Mouse (Mus musculus) midbrain, embryonic 12.5 days (tissue): ENCODE data around the gene Rnpepl1. TPM values are rescaled to one million over a fixed set of nuclear protein-coding genes. Genes with fewer than 3 reads are reported as not detected.

Source experiments
- ATAC-seq: fragments of 200-750 bp; cut with Nextera tagmentation; 2 replicates; pipeline ENCODE4 v1.8.0; 2017; ENCODE audit warnings: low read depth, moderate TSS enrichment, moderate library complexity; ENCODE audit not compliant: low FRiP score
- H3K27ac ChIP-seq: fragments of 300-500 bp; sonication (generic); replicated peaks from 2 replicates; pipeline ENCODE4 v1.5.1; 2016; ENCODE audit warnings: mild to moderate bottlenecking
- H3K27me3 ChIP-seq: fragments of 300-500 bp; sonication (generic); 2 replicates; pipeline ENCODE4 v1.6.1; 2016; ENCODE audit warnings: mild to moderate bottlenecking
- H3K36me3 ChIP-seq: fragments of 300-500 bp; sonication (generic); 2 replicates; pipeline ENCODE4 v1.6.1; 2016
- H3K4me1 ChIP-seq: fragments of 300-500 bp; sonication (generic); 2 replicates; pipeline ENCODE4 v1.6.1; 2016
- H3K4me2 ChIP-seq: fragments of 300-500 bp; sonication (generic); replicated peaks from 2 replicates; pipeline ENCODE4 v1.6.1; 2016; ENCODE audit warnings: mild to moderate bottlenecking, moderate library complexity
- H3K4me3 ChIP-seq: fragments of 300-500 bp; sonication (generic); 2 replicates; pipeline ENCODE4 v1.5.1; 2016; ENCODE audit warnings: mild to moderate bottlenecking
- H3K9ac ChIP-seq: fragments of 300-500 bp; sonication (generic); replicated peaks from 2 replicates; pipeline ENCODE4 v1.6.1; 2016; ENCODE audit warnings: mild to moderate bottlenecking, moderate library complexity
- H3K9me3 ChIP-seq: fragments of 300-500 bp; sonication (generic); 2 replicates; pipeline ENCODE4 v1.6.1; 2016; ENCODE audit warnings: mild to moderate bottlenecking
- WGBS: fragments of 180-500 bp; shearing (Covaris S2); methylation state at CpG from one replicate; pipeline ENCODE4 v1.1.7; 2016; 5-methylcytosine and 5-hydroxymethylcytosine counted together
- polyA plus RNA-seq: library from polyadenylated mRNA; unstranded; fragments of >200 nt; fragmentation: Nextera tagmentation; extraction: Ambion mirVana; gene quantifications from 2 replicates; pipeline ENCODE4 v1.2.1, GENCODE M21; 2016

Rnpepl1 gene
- polyA plus RNA-seq, 1 experiment from 2014 or later = 29.9 TPM

GRCm38 (mm10) chr1:92933611-92934010 lies 23.0 kb downstream of the Rnpepl1 start:
- 72% methylated on average over 4 of the region's 4 CpGs for WGBS
- Histone ChIP-seq H3K4me2 (peak overlapping the region; percentile 67), H3K36me3 (peaks cover 8% of the 10 kb centered on the region), H3K9ac (peak overlapping the region; percentile 85), H3K4me3 (peak overlapping the region; percentile 82), H3K4me1 (peaks cover 27% of the 10 kb centered on the region), H3K27me3 (peaks cover 15% of the 10 kb centered on the region; the same call in 1 of the 2 replicates), H3K9me3 (no peaks in the 10 kb centered on the region), H3K27ac (peak overlapping the region; percentile 97)
- ATAC-seq = no peak

GRCm38 (mm10) chr1:92934182-92934827 lies 23.7 kb downstream of the Rnpepl1 start, which contains the start of gene Capn10:
Gene Capn10 (plus strand): TSS chr1:92934376.
- H3K4me1 ChIP-seq = peaks cover 27% of the 10 kb centered on the region
- peak; percentile 100 for ATAC-seq
- H3K4me2 ChIP-seq = peak within 1 kb of the TSS; percentile 67
- H3K9ac ChIP-seq = peak within 1 kb of the TSS; percentile 85
- H3K9me3 ChIP-seq = no peaks in the 10 kb centered on the region
- peak within 1 kb of the TSS; percentile 82 for H3K4me3 ChIP-seq
- peaks cover 14% of the 10 kb centered on the region for H3K36me3 ChIP-seq
- peak within 1 kb of the TSS; percentile 97 for H3K27ac ChIP-seq
- H3K27me3 ChIP-seq = peaks cover 15% of the 10 kb centered on the region; the same call in 1 of the 2 replicates
- under 1% methylated on average over 45 of the region's 45 CpGs for WGBS

GRCm38 (mm10) chr1:92935054-92935962 lies 24.7 kb downstream of the Rnpepl1 start:
- Histone ChIP-seq H3K4me2 (peak overlapping the region; percentile 67), H3K4me3 (peak overlapping the region; percentile 82), H3K27me3 (peaks cover 5% of the 10 kb centered on the region; the same call in 1 of the 2 replicates), H3K4me1 (peaks cover 27% of the 10 kb centered on the region), H3K27ac (peak overlapping the region; percentile 97), H3K9ac (peak overlapping the region; percentile 85), H3K36me3 (peaks cover 24% of the 10 kb centered on the region), H3K9me3 (no peaks in the 10 kb centered on the region)
- ATAC-seq = no peak
- WGBS = 21% methylated on average over 10 of the region's 10 CpGs

- Histone ChIP-seq H3K9me3 (no peaks in the 10 kb centered on the region), H3K4me3 (peak overlapping the region; percentile 82), H3K9ac (peak overlapping the region; percentile 50), H3K36me3 (peaks cover 30% of the 10 kb centered on the region), H3K27ac (no peak overlapping the region), H3K4me1 (peaks cover 27% of the 10 kb centered on the region), H3K27me3 (peaks cover 5% of the 10 kb centered on the region; the same call in 1 of the 2 replicates), H3K4me2 (peak overlapping the region; percentile 67)
- WGBS = 51% methylated on average over 2 of the region's 2 CpGs
- no peak for ATAC-seq
Observed at GRCm38 (mm10) chr1:92935977-92936376, 25.4 kb downstream of the Rnpepl1 start.

- Histone ChIP-seq H3K9me3 (no peaks in the 10 kb centered on the region), H3K4me3 (peak overlapping the region; percentile 82; the same call in 1 of the 2 replicates), H3K4me1 (peaks cover 27% of the 10 kb centered on the region), H3K27me3 (peaks cover 5% of the 10 kb centered on the region; the same call in 1 of the 2 replicates), H3K4me2 (peak overlapping the region; percentile 67), H3K27ac (no peak overlapping the region), H3K36me3 (peaks cover 33% of the 10 kb centered on the region), H3K9ac (0 out of 2 replicates have a peak overlapping the region, but pooled peaks have one; percentile 12)
- no peak for ATAC-seq
- WGBS = 80% methylated on average over 3 of the region's 3 CpGs
Observed at GRCm38 (mm10) chr1:92936467-92936866, 25.9 kb downstream of the Rnpepl1 start.

- Histone ChIP-seq H3K36me3 (peaks cover 46% of the 10 kb centered on the region), H3K9me3 (no peaks in the 10 kb centered on the region)
- no peak for ATAC-seq
Observed at GRCm38 (mm10) chr1:92937797-92938196, 27.2 kb downstream of the Rnpepl1 start.

GRCm38 (mm10) chr1:92939746-92940145 lies 29.2 kb downstream of the Rnpepl1 start:
- H3K9ac ChIP-seq = no peak overlapping the region
- no peaks in the 10 kb centered on the region for H3K27me3 ChIP-seq
- peaks cover 66% of the 10 kb centered on the region for H3K36me3 ChIP-seq
- no peak for ATAC-seq
- 97% methylated on average over 4 of the region's 4 CpGs for WGBS
- H3K4me1 ChIP-seq = peaks cover 23% of the 10 kb centered on the region
- H3K27ac ChIP-seq = no peak overlapping the region
- no peaks in the 10 kb centered on the region for H3K9me3 ChIP-seq
- no peak overlapping the region for H3K4me3 ChIP-seq
- no peak overlapping the region for H3K4me2 ChIP-seq

More at GRCm38 (mm10) chr1:92937797-92938196, 27.2 kb downstream of the Rnpepl1 start:
- no peaks in the 10 kb centered on the region for H3K27me3 ChIP-seq
- no peak overlapping the region for H3K4me2 ChIP-seq
- H3K4me3 ChIP-seq = no peak overlapping the region
- no peak overlapping the region for H3K9ac ChIP-seq
- peaks cover 27% of the 10 kb centered on the region for H3K4me1 ChIP-seq
- H3K27ac ChIP-seq = no peak overlapping the region
- WGBS = 90% methylated on average over 3 of the region's 3 CpGs

GRCm38 (mm10) chr1:92943219-92943989 lies 32.8 kb downstream of the Rnpepl1 start:
- no peak overlapping the region for H3K4me2 ChIP-seq
- H3K27ac ChIP-seq = no peak overlapping the region
- H3K4me1 ChIP-seq = no peaks in the 10 kb centered on the region
- H3K36me3 ChIP-seq = peaks cover 97% of the 10 kb centered on the region
- H3K4me3 ChIP-seq = no peak overlapping the region
- no peaks in the 10 kb centered on the region for H3K27me3 ChIP-seq
- no peaks in the 10 kb centered on the region for H3K9me3 ChIP-seq
- no peak overlapping the region for H3K9ac ChIP-seq
- WGBS = 93% methylated on average over 19 of the region's 19 CpGs
- no peak for ATAC-seq

GRCm38 (mm10) chr1:92947966-92948365 lies 37.4 kb downstream of the Rnpepl1 start:
- 98% methylated on average over 3 of the region's 3 CpGs for WGBS
- H3K9me3 ChIP-seq = no peaks in the 10 kb centered on the region
- no peak overlapping the region for H3K9ac ChIP-seq
- H3K4me2 ChIP-seq = no peak overlapping the region
- H3K4me3 ChIP-seq = no peak overlapping the region
- no peaks in the 10 kb centered on the region for H3K27me3 ChIP-seq
- no peaks in the 10 kb centered on the region for H3K4me1 ChIP-seq
- H3K27ac ChIP-seq = no peak overlapping the region
- peaks cover 60% of the 10 kb centered on the region for H3K36me3 ChIP-seq
- ATAC-seq = no peak

GRCm38 (mm10) chr1:92949426-92949825 lies 38.8 kb downstream of the Rnpepl1 start:
- WGBS = 69% methylated on average over 6 of the region's 6 CpGs
- no peak overlapping the region for H3K4me3 ChIP-seq
- no peak for ATAC-seq
- no peak overlapping the region for H3K9ac ChIP-seq
- H3K4me1 ChIP-seq = no peaks in the 10 kb centered on the region
- no peak overlapping the region for H3K4me2 ChIP-seq
- no peak overlapping the region for H3K27ac ChIP-seq
- H3K27me3 ChIP-seq = no peaks in the 10 kb centered on the region
- H3K9me3 ChIP-seq = no peaks in the 10 kb centered on the region
- peaks cover 46% of the 10 kb centered on the region for H3K36me3 ChIP-seq

GRCm38 (mm10) chr1:92950607-92951006 lies 40.0 kb downstream of the Rnpepl1 start, which contains the start of gene Gpr35:
Gene Gpr35 (plus strand): TSS chr1:92950865.
- H3K36me3 ChIP-seq = peaks cover 34% of the 10 kb centered on the region
- H3K4me3 ChIP-seq = no peak within 1 kb of the TSS
- no peak for ATAC-seq
- H3K9me3 ChIP-seq = no peaks in the 10 kb centered on the region
- no peak within 1 kb of the TSS for H3K9ac ChIP-seq
- H3K27ac ChIP-seq = no peak within 1 kb of the TSS
- WGBS = 76% methylated on average over 5 of the region's 5 CpGs
- H3K4me2 ChIP-seq = no peak within 1 kb of the TSS
- no peaks in the 10 kb centered on the region for H3K4me1 ChIP-seq
- H3K27me3 ChIP-seq = no peaks in the 10 kb centered on the region
